Mouse (Mus musculus) fat pad, adult 2 months (tissue): ENCODE measurements around the gene Tm9sf4.

Experiments
- DNase-seq: peaks from one replicate; pipeline ENCODE4 v3.0.0-alpha.2; 2011; ENCODE audit warnings: low read depth, low spot score; ENCODE audit errors: extremely low read depth

The Tm9sf4 gene

DNA sequence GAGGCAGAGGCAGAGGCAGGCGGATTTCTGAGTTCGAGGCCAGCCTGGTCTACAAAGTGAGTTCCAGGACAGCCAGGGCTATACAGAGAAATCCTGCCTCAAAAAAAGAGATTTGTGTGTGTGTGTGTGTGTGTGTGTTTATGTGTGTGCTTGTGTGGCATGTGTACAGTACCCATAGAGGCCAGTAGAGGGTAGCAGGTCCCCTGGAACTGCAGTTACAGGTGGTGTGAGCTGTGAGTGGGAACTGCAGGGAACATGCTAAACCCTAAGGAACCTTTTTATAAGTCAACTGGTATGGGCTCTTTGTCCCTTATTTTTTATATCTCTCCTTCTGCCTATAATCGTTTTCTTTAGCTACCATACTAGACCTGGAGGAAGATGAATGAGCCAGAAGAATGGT, 3.8 kb upstream of the Tm9sf4 start:
- no peak for DNase-seq

DNA sequence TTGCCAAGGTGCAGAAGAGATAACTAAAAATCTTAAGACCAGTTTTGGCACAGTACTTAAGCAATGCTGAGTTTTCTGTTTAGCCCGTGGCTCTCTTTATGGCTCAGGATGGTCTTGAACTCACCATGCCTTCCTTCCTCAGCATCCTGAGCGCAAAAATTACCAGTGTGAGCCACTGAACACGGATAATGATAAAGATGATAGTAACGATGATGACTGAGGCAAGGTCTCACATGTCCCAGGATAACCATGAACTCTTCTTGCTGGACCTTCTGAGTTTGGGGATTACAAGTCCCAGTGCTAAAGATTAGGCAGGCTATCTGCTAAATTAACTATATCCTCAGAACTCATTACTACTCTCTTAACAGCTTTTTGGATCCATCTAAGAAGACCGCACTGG, 970 bp upstream of the Tm9sf4 start:
- no peak for DNase-seq

DNA sequence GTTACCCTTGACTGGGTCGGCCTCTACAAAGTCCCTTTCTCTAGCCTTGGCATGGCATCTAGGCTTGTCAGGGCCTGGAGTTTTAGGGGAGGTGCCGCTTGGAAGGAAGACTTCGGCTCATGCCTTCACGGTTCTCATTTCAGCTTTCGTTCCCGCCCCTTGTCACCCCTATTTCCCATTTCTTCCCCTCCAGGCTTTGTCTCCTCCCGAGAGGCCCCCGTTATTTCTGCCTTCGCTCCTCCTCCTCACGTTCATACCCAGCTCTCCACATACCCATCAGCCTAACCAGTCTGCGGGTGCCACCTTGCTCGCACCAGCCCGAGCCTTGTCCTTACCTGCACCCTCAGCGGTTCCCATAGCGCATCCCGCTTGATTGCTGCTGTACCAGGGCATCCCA, 579 bp downstream of the Tm9sf4 start:
- DNase-seq = no peak

DNA sequence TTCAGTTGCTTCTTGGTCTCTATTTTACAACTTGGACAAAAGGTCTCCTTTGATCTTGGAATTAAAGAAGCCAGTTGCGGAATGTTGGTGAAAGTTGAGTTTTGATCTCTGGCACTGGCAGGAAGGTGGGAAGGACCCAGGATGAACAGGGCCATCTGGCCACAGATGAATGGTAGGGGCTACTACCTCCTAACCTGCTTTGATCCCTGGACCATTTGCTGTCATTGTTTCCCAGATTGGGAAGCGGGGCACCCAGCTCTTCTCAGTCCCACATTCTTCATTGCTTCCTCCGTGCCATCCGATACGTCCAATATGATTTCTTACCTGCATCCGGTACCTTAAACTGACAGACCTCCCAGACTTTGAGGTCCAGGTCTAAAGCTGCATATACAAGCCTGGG, 6.0 kb downstream of the Tm9sf4 start:
- DNase-seq = no peak

DNA sequence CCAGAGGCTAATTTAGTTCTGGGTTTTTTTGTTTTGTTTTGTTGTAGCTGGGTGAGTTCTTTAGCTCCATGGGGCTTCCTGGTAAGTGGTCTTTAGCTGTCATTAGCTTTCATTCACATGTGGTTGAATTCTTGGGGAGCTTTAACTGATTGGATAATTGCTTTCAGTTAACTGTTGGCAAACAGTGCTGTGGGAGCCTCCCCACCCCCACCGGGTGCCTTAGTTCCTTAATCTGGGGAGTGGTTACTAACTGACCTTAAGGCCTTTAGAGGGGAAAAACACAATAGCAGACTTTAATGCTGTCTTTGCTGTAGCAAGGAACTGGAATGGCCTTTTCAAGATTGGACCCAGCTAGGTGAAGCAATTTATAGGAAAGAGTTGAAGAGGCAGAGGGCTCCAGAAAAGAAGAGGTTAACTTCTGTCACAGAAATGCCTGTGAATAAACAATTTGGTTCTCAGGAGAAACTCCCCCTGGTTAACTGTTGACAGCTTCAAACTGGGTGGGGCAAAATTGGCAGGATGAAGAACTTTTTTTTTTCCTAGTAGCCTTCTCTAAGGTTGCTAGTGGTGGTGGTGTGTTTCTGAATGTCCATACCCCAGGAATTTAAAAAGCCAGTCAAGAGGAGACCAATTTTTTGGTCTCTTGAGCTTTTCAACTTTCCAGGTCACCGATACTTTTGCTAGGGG, 7.2 kb downstream of the Tm9sf4 start:
- DNase-seq = no peak

DNA sequence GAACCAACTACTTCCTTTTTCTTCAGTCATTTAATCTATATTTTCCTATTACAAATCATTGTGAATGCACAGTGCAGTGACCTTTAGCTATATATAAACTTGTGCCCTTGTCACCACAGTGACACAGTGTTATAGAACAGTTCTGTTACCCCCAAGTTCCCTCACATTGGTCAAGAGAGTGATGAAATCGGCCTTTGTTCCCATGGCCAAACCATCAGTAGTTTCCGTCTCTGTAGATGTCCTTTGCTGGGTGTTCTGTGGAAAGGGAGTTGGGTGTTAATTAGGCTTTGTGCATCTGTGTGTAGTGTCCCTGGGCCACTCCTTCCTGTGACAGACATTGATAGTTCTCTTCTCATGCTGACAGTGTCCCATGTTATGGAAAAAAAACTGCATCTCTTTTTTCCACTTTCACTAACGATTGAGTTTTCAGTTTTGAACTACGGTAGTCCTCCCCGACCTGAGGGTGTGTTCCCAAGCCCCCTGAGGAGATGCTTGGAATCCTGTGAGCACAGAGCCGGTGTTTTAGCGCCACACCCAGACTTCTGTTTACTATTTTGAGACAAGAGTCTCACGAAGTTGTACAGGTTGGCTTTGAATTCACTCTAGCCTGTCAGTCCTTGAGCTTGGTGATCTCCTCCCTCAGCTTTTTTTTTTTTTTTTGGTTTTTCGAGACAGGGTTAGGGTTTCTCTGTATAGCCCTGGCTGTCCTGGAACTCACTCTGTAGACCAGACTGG, 9.6 kb downstream of the Tm9sf4 start:
- DNase-seq = no peak

DNA sequence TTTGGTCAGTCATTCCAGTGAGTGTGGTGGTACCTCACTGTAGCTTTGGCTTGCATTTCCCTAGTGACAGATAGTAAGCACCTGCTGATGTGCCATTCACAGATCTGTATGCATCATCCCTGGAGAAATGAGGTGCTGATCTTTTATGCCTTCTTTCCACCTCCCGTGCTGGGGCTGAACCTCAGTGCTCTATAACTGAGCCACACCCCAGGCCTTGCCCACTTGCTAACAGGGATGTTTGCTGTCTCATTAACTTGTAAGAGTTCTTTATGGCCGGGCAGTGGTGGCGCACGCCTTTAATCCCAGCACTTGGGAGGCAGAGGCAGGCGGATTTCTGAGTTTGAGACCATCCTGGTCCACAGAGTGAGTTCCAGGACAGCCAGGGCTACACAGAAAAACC, 10.9 kb downstream of the Tm9sf4 start:
- no peak for DNase-seq

DNA sequence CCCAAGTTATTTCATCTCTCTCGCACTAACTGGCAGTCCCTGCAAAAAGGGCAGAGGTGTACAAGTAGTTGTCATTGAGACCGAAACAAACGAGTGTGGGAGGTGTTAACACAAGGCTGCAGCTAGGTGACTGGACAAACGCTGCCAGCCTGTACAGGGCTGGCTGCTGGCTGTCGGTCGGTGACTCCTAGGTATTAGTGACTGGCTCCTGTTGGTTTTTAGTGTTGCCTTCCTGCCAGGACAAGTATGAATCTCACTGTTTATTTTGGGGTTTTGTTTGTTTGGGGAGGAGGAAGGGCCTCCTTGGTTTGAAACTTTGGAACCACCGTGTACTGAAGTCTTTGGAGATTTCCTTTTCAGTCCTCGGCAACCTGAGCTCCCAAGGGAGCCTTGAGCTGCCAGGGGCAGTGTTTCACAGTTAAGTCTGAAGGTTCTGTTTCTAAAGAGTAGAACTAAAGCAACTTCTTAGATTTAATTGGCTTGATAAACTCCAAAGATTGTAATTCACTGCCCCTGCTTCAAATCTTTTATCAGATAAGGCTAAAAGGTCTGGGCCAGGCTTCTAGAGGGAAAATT, 15.0 kb downstream of the Tm9sf4 start:
- DNase-seq = no peak

DNA sequence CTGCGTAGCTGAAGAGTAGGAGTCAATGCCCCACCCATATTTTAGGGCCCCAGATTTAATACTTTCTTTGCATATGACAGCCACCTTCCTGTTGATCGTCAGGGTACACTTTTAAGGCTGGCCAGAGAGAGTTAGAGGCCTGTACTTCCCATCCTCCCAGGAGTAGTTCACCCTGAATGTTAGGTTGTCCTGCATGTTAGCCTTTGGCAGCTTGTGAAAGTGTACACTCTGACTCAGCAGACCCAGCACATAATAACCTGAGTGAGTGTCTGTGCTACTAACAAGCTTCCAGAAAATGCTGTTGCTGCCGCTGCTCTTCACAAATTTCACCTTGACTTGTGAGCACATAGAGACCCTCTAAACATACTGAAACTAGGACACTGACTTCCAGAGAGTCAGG, 16.1 kb downstream of the Tm9sf4 start:
- DNase-seq = no peak

DNA sequence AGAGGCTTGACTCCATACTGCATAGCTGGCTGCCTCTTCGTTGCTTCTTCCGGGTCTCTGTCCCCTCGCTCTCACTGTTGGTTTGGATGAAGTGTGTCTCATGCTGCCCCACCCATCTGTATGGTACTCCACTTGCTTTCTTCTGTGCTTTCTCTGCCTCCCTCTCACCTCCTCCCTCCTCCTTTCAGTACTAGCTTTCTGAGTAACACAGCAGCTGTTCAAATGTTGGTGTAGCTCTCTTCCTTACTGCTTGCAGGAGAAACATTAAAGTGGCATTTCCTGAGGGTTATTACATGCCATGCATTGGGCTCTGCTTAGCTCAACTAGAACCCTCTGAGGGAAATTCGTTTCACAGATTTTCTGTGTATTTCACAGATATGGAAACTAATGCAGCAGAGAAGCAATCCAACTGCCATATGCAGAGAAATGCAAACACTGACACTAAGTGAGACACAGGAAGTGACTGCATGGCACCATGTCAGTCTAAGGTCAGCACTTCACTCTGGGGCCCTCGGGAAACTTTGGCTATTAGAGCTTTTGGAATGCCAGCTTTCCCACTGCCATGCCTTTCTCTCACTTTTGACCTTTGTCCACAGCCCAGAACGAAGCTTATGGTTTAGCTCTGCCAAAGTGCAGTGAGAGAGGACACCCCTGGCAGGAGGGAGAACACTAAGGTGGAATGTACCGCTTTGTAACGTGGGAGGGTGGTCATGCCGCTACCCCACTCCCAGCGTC, 18.2 kb downstream of the Tm9sf4 start:
- no peak for DNase-seq

DNA sequence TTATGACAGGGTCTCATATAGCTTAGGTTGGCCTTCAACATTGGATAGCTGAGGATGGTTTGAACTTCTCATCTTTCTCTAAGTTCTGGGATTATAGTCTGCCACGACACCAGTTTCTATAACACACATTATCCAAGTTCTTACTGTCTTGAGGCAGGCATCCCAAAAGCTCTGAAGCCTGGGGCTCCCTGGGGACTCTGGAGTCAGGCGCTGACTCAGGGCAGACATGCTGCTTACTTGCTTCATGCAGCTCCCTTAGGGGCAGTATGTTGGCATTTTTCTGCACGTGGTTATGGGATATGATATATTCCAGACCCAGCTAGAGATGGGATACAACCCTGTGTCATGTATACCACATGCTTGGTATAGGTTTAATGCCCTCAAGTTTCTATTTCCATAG, 18.9 kb downstream of the Tm9sf4 start:
- DNase-seq = no peak

DNA sequence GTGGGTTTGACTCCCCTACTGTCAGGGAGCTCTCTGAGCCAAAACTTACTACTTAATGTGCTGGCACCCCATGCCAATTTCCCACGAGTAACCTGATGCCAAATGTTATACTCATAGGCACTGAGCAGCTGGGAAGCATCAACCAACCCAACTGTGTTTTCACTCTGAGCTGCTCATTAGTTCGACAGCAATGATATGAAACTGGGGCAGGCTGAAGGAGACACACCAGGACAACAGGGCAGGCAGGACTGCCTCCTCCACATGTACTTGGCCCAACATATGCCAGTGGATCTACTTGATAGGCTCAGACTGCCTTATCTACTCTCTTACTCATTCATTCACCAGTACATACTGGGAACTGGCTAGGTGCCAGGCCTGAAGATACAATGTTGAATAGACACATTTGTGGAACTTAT, 25.1 kb downstream of the Tm9sf4 start:
- no peak for DNase-seq

DNA sequence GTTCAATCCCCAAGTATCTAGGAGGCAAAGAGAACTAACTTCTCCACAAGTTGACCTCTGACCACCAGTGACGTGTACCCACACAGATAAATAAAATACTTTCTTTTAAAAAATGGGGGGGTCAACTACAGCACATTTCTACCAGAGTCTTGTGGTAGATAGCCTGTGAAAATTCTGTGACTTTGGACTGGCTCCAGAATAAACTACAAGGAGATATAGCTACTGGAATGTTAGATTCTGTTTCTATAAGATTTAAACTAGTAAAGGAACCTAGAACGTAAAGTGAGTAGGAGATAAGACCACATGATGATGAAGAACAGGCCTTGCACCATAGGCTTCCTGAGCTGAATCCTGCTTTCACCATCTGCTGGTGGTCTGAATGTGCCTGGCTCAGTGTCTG, 26.7 kb downstream of the Tm9sf4 start:
- DNase-seq = no peak

DNA sequence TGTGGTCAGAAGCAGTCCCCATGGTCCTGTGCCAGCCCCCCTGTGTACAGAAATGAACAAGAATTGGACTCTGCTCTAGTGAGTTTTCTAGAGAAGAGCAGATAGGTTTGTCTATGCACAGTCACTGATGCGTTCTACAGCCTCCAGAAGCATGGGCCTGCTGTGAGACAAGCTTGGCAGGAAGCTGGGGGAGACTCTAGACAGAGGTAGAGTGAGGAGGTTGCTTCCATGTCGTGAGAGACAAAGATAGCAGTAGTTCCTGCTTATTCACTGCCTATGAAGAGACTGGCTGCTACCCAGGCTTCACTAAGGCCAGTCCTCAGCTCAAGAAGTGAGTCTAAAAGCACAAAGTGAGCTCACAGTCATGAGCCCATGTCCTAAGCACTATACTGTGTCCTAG, 30.1 kb downstream of the Tm9sf4 start:
- no peak for DNase-seq

DNA sequence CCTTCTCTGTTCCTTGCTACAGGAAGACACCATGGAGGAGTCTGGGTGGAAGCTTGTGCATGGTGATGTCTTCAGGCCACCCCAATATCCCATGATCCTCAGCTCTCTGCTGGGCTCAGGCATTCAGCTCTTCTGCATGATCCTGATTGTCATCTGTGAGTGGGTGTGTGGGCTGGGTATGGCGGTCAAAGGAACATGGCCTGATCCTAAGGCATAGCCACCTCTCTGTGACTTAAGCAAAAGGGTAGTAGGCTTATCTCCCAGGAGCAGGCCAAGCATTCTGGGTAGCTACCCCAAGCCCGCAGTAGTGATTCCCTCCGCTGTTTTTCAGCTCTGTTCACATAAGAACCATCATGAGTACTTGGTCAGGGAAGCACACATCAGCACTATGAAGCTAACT, 33.2 kb downstream of the Tm9sf4 start:
- no peak for DNase-seq

DNA sequence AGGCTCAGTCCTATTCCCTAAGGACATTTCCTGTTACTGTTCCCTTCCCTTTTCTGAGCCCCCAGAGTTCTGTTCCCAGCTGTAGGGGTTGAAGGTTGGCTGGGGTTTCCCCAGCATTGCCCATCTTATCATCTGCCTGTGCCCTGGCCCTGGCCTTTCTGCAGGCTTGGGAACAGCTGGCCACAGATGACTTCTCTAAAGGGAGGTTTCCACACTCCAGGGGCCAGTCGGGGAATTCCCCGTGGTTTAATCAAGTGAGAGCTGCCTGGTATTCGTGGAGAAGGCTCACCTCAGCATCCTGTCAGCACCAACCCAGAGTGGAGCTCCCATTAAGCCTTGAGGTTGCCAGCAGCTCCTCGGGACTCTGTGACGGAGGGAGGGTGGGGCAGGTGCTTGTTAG, 37.4 kb downstream of the Tm9sf4 start:
- DNase-seq = no peak

DNA sequence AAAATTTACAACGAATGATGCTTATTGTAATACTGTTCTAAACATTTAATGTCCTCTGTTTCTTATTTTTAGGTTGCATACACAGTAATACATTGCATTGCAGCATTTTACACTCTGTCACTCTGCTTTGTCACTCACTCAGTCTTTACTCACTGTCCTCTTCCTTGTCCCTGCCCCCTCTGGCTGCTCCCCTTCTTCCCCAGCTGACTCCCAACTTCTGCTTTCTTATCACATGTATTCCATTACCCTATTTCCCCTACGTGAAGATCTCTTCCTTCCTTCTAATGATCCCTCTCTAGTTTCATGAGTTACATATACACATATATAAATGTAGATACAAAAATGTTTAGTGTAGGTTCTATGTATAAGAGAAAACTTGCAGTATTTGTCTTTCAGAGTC, 38.0 kb downstream of the Tm9sf4 start:
- DNase-seq = no peak

DNA sequence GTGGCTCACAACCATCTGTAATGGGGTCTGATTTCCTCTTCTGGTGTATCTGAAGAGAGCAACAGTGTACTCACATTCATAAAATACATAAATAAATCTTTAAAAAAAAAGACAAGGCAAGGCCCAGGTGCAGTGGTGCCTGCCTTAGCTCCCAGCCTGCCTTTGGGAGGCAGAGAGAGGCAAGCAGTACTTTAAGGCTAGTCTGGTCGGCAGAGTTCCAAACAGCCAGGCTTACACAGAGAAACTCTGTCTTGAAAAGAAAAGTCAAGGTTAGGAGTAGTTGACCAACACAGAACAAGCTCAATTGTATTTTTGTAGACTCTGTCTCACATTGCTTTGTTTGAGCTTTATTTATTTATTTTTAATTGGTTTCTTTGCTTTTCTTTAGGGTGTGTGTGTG, 41.7 kb downstream of the Tm9sf4 start:
- no peak for DNase-seq

DNA sequence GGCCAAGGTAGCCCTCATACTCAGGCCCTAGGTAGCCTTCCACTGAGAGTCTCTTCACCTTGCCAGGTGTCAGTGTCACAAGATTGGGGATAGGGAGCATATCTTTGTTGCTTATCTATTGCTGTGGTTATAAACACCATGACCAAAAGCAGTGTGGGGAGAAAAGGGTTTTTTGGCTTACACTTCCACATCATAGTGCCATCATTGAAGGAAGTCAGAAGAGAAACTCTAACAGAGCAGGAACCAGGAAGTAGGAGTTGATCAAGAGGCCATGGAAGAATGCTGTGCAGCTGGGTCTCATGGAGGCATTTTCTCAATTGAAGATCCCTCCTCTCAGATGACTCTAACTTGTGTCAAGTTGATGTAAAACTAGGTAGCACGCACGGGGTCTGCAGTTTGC, 47.0 kb downstream of the Tm9sf4 start:
- DNase-seq = no peak

DNA sequence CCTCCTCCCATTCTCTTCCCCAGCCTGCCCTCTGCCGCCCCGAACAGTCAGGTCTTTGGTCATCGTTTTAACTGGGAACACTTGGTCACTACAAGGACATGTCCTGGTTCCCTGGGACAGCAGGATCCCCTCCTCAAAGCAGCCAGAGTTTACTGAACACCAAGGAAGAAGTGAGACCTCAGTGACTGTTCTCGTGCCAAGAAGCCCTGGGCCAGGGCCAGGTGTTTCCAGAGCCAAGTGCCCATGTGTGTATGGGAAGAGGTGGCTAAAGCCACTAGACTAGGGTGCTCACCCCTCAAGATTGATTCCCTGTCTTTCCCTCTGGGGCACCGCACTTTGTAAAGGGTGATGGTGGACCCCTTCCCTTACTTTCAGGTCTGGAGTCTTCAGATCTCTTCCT, 48.2 kb downstream of the Tm9sf4 start:
- DNase-seq = no peak

DNA sequence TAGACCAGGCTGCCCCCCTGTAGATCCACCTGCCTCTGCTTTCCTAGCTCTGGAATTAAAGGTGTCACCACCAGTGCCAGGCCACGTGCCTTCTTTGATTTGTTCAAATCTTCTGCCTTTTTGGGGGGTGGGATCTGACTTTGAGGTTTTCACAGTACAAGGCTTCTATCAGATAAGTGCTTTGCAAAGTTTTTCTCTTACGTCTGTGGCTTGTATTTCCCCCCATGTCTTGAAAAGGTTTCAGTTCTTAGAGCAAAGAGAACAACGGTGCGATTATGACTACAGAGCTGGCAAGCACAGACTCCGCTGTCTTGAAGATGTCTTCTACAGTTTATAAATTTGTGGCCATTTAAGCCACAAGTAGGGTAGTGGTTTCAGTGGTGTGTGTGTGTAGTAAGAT, 50.3 kb downstream of the Tm9sf4 start:
- no peak for DNase-seq

DNA sequence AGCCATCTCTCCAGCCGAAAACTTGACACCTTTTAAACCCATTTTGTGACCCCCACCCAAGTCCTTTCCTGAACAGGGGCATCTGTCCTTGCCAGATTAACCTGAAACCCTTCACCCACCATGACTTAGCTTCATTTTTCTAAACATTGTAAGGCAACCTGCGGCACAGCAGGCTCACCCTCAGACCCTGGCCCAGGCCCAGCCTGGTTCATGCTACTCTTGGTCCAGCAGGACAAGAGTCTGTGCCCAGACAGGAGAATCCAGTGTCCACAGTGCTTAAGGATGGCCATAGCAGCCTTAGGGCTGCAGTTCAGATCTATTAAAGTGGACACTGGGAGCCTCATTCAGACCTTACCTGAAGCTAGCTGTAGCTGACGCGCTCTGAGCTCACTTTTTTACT, 52.2 kb downstream of the Tm9sf4 start:
- DNase-seq = no peak
